Mouse (Mus musculus) heart, embryonic 12.5 days (tissue): ENCODE measurements around the gene Tenm3. TPM values are rescaled to one million over a fixed set of nuclear protein-coding genes. Genes with fewer than 3 reads are reported as not detected.
A peak's percentile ranks its signal among the peaks of the same experiment; 100 is the strongest.

Experiments used
- ATAC-seq: fragments of 200-750 bp; cut with Nextera tagmentation; 2 replicates; pipeline ENCODE4 v1.8.0; 2017; ENCODE audit warnings: moderate TSS enrichment, moderate library complexity; ENCODE audit not compliant: insufficient number of reproducible peaks, low FRiP score
- H3K27ac ChIP-seq: fragments of 300-500 bp; sonication (generic); 2 replicates; pipeline ENCODE4 v1.5.1; 2016; ENCODE audit warnings: mild to moderate bottlenecking, moderate library complexity; ENCODE audit not compliant: poor library complexity, severe bottlenecking
- H3K27me3 ChIP-seq: fragments of 300-500 bp; sonication (generic); replicated peaks from 2 replicates; pipeline ENCODE4 v1.6.1; 2016; ENCODE audit warnings: mild to moderate bottlenecking, moderate library complexity
- H3K36me3 ChIP-seq: fragments of 300-500 bp; sonication (generic); 2 replicates; pipeline ENCODE4 v1.6.1; 2016; ENCODE audit warnings: mild to moderate bottlenecking, moderate library complexity
- H3K4me1 ChIP-seq: fragments of 300-500 bp; sonication (generic); replicated peaks from 2 replicates; pipeline ENCODE4 v1.6.1; 2016; ENCODE audit warnings: mild to moderate bottlenecking
- H3K4me2 ChIP-seq: fragments of 300-500 bp; sonication (generic); 2 replicates; pipeline ENCODE4 v1.6.1; 2016; ENCODE audit warnings: mild to moderate bottlenecking, moderate library complexity
- H3K4me3 ChIP-seq: fragments of 300-500 bp; sonication (generic); 2 replicates; pipeline ENCODE4 v1.5.1; 2016; ENCODE audit warnings: mild to moderate bottlenecking
- H3K9ac ChIP-seq: fragments of 300-500 bp; sonication (generic); 2 replicates; pipeline ENCODE4 v1.6.1; 2016; ENCODE audit warnings: mild to moderate bottlenecking, moderate library complexity
- H3K9me3 ChIP-seq: fragments of 300-500 bp; sonication (generic); replicated peaks from 2 replicates; pipeline ENCODE4 v1.6.1; 2016; ENCODE audit warnings: mild to moderate bottlenecking, moderate library complexity
- WGBS: fragments of 180-500 bp; shearing (Covaris S2); methylation state at CpG from one replicate; pipeline ENCODE4 v1.1.7; 2016; 5-methylcytosine and 5-hydroxymethylcytosine counted together
- polyA plus RNA-seq: library from polyadenylated mRNA; unstranded; fragments of >200 nt; fragmentation: Nextera tagmentation; extraction: Ambion mirVana; gene quantifications from 2 replicates; pipeline ENCODE4 v1.2.1, GENCODE M21; 2016

Gene Tenm3
- polyA plus RNA-seq, 1 experiment from 2014 or later = 15.2 TPM

DNA sequence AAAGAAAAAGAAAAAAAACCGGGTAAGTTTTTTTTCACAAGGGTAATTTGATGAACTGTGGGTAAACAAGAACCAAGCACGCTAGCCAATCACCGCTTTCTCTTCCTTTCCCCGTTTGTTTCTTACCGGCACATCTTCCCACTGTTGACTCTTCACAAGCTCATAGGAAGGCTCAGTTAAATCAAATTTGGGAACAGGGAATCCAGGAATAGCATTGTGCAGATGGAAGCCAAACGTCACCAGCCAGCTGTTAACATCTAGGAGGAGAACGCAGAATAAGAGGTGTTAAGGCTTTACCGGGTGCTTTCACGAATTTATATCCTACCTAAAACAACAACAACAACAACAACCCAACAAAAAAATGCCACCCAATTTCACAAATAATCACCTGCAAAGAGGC is 611.9 kb downstream of the Tenm3 start:
- Histone ChIP-seq H3K9ac (no peak overlapping the region), H3K4me3 (no peak overlapping the region), H3K4me1 (peaks cover 19% of the 10 kb centered on the region), H3K9me3 (peaks cover 6% of the 10 kb centered on the region; the same call in 1 of the 2 replicates), H3K36me3 (peaks cover 37% of the 10 kb centered on the region), H3K27ac (no peak overlapping the region), H3K4me2 (no peak overlapping the region), H3K27me3 (no peaks in the 10 kb centered on the region)
- WGBS = 72% methylated on average over 9 of the region's 9 CpGs
- ATAC-seq = no peak

GRCm38 (mm10) chr8:48231389-48231788 is 612.4 kb downstream of the Tenm3 start:
- peaks cover 33% of the 10 kb centered on the region for H3K36me3 ChIP-seq
- 87% methylated on average over 9 of the region's 9 CpGs for WGBS
- H3K4me2 ChIP-seq = no peak overlapping the region
- H3K9me3 ChIP-seq = peaks cover 6% of the 10 kb centered on the region; the same call in 1 of the 2 replicates
- H3K4me1 ChIP-seq = peaks cover 19% of the 10 kb centered on the region
- no peak for ATAC-seq
- no peak overlapping the region for H3K27ac ChIP-seq
- no peak overlapping the region for H3K4me3 ChIP-seq
- no peak overlapping the region for H3K9ac ChIP-seq
- H3K27me3 ChIP-seq = no peaks in the 10 kb centered on the region

- H3K4me1 ChIP-seq = peaks cover 24% of the 10 kb centered on the region
- no peak for ATAC-seq
- WGBS = 95% methylated on average over 35 of the region's 35 CpGs
- H3K27ac ChIP-seq = no peak overlapping the region
- no peak overlapping the region for H3K4me3 ChIP-seq
- H3K36me3 ChIP-seq = peaks cover 13% of the 10 kb centered on the region
- no peaks in the 10 kb centered on the region for H3K27me3 ChIP-seq
- H3K4me2 ChIP-seq = no peak overlapping the region
- H3K9ac ChIP-seq = no peak overlapping the region
- H3K9me3 ChIP-seq = 0 out of 2 replicates have a peak, but pooled peaks cover 3% of the 10 kb centered on the region
Measured at GRCm38 (mm10) chr8:48228676-48229075, 615.1 kb downstream of the Tenm3 start.

DNA sequence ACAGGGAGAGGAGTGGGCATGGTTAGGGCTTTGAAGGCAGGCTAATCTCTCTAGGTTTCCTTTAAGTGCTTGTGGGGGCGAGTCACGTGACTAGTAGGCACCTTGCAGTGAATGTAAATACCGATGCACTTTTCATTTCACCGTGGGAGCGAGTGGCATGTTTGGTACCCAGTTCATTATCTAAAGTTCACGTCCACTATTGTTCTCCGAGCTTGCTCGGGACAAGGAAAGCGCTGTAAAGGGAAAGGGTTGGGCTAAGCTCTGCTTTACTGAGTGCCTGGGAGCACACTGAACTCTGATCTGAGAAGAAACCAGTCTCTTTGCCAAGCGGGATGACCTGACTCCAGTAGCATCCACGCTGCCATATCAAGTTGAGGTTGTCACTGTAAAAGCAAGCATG is 619.0 kb downstream of the Tenm3 start:
- Histone ChIP-seq H3K27me3 (0 out of 2 replicates have a peak, but pooled peaks cover 10% of the 10 kb centered on the region), H3K4me3 (peak overlapping the region; percentile 10), H3K27ac (no peak overlapping the region), H3K36me3 (peaks cover 13% of the 10 kb centered on the region), H3K9ac (no peak overlapping the region), H3K4me2 (peak overlapping the region; percentile 61), H3K4me1 (peaks cover 12% of the 10 kb centered on the region; the same call in 1 of the 2 replicates), H3K9me3 (0 out of 2 replicates have a peak, but pooled peaks cover 3% of the 10 kb centered on the region)
- ATAC-seq = no peak
- WGBS = 32% methylated on average over 11 of the region's 11 CpGs

DNA sequence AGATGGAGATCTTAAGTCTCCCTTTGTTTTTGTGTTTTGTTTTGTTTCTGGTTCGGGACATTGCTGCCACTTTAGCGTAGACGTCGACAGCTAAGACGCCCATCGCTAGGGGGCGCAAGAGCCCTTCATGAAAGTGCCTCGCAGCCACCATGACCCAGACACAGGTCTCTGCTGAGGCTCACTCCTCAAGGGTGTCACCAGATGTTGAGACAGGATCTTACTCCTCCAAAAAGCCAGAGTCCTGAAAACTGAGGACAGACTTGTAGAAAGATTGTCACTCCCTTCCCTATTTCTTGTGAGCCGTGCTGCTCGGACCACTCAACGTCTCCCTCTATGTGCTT is 621.4 kb downstream of the Tenm3 start:
- ATAC-seq = peak; percentile 68; the same call in 1 of the 2 replicates
- Histone ChIP-seq H3K4me3 (peak overlapping the region; percentile 46), H3K9me3 (no peaks in the 10 kb centered on the region), H3K36me3 (no peaks in the 10 kb centered on the region), H3K27ac (no peak overlapping the region), H3K9ac (peak overlapping the region; percentile 59), H3K27me3 (0 out of 2 replicates have a peak, but pooled peaks cover 10% of the 10 kb centered on the region), H3K4me1 (peaks cover 12% of the 10 kb centered on the region; the same call in 1 of the 2 replicates), H3K4me2 (peak overlapping the region; percentile 77)
- 10% methylated on average over 11 of the region's 11 CpGs for WGBS

- H3K4me2 ChIP-seq = peak overlapping the region; percentile 77
- no peaks in the 10 kb centered on the region for H3K36me3 ChIP-seq
- ATAC-seq = peak; percentile 18; the same call in 1 of the 2 replicates
- no peak overlapping the region for H3K27ac ChIP-seq
- peak overlapping the region; percentile 46 for H3K4me3 ChIP-seq
- H3K9me3 ChIP-seq = no peaks in the 10 kb centered on the region
- 0 out of 2 replicates have a peak, but pooled peaks cover 10% of the 10 kb centered on the region for H3K27me3 ChIP-seq
- H3K4me1 ChIP-seq = peaks cover 12% of the 10 kb centered on the region; the same call in 1 of the 2 replicates
- peak overlapping the region; percentile 59 for H3K9ac ChIP-seq
- WGBS = 14% methylated on average over 16 of the region's 16 CpGs
Measured at GRCm38 (mm10) chr8:48221724-48222428, 621.9 kb downstream of the Tenm3 start.

- Histone ChIP-seq H3K9me3 (no peaks in the 10 kb centered on the region), H3K4me1 (peaks cover 12% of the 10 kb centered on the region; the same call in 1 of the 2 replicates), H3K4me3 (no peak overlapping the region), H3K27ac (no peak overlapping the region), H3K36me3 (no peaks in the 10 kb centered on the region), H3K4me2 (peak overlapping the region; percentile 77; the same call in 1 of the 2 replicates), H3K9ac (no peak overlapping the region), H3K27me3 (0 out of 2 replicates have a peak, but pooled peaks cover 10% of the 10 kb centered on the region)
- ATAC-seq = no peak
- 62% methylated on average over 11 of the region's 11 CpGs for WGBS
Measured at GRCm38 (mm10) chr8:48221304-48221703, 622.4 kb downstream of the Tenm3 start.

DNA sequence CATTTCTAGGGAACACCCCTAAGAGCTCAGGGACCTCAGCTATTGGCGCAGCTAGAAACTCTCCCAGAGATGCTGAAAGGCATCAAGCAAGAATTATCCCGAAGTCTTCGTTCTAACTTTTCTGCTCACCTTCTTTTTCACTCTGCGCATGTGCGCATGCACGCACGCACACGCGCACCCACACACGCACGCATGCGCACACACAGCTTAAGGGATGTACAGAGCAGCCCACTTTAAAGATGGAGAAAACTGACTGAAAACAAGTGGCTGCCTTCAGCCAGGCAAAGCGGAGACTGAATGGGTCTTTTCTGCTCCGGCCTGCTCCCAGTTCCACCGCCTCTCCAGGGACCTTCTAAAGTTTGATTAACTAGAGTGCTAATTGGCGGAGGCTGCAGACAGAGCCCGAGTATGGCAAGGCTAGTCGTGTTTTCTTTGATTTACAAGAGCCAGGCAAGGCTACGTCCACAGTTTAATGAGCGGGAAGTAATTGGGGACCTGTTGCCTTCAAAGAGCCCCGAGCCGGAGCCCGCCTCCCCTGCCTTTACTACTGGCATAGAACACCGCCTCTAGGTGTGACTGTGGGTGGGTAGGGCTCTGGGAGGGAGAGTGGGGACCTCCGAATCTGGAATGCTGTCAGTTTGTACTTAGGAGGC is 623.1 kb downstream of the Tenm3 start:
- no peak for ATAC-seq
- Histone ChIP-seq H3K36me3 (no peaks in the 10 kb centered on the region), H3K4me3 (no peak overlapping the region), H3K9ac (no peak overlapping the region), H3K4me2 (no peak overlapping the region), H3K27me3 (0 out of 2 replicates have a peak, but pooled peaks cover 10% of the 10 kb centered on the region), H3K4me1 (peaks cover 12% of the 10 kb centered on the region; the same call in 1 of the 2 replicates), H3K27ac (no peak overlapping the region), H3K9me3 (no peaks in the 10 kb centered on the region)
- 78% methylated on average over 25 of the region's 25 CpGs for WGBS

- H3K4me2 ChIP-seq = no peak overlapping the region
- H3K27ac ChIP-seq = no peak overlapping the region
- H3K9ac ChIP-seq = no peak overlapping the region
- no peak for ATAC-seq
- WGBS = 37% methylated on average over 9 of the region's 9 CpGs
- H3K9me3 ChIP-seq = no peaks in the 10 kb centered on the region
- no peaks in the 10 kb centered on the region for H3K36me3 ChIP-seq
- no peaks in the 10 kb centered on the region for H3K4me1 ChIP-seq
- no peak overlapping the region for H3K4me3 ChIP-seq
- H3K27me3 ChIP-seq = no peaks in the 10 kb centered on the region
Measured at GRCm38 (mm10) chr8:48215071-48215501, 628.7 kb downstream of the Tenm3 start.

- Histone ChIP-seq H3K36me3 (no peaks in the 10 kb centered on the region), H3K4me2 (no peak overlapping the region), H3K9me3 (no peaks in the 10 kb centered on the region), H3K9ac (no peak overlapping the region), H3K4me1 (no peaks in the 10 kb centered on the region), H3K4me3 (no peak overlapping the region), H3K27me3 (no peaks in the 10 kb centered on the region), H3K27ac (no peak overlapping the region)
- WGBS = 69% methylated on average over 6 of the region's 6 CpGs
- ATAC-seq = no peak
Measured at GRCm38 (mm10) chr8:48214386-48214785, 629.4 kb downstream of the Tenm3 start.

DNA sequence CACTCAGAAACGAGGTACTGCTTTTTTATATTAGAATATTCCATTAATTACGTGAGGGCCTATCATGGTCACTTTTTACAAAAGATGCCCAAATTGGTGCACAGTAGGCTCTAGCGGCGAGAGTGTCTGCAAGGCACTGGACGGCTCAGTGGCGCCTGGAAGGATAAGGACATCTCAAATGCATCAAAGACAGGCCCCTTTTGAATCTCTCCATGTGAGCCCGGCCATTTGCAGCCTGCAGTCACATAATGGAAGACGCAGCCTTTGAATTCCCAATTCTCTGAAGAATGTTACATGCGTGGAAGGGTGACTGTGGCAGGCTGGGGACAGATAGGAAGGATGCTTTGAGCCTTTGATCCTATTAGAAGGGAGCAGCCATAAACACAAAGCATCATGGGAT is 631.8 kb downstream of the Tenm3 start:
- no peak for ATAC-seq
- 82% methylated on average over 9 of the region's 9 CpGs for WGBS
- Histone ChIP-seq H3K9ac (no peak overlapping the region), H3K4me1 (no peaks in the 10 kb centered on the region), H3K9me3 (no peaks in the 10 kb centered on the region), H3K27ac (no peak overlapping the region), H3K4me2 (no peak overlapping the region), H3K4me3 (no peak overlapping the region), H3K36me3 (no peaks in the 10 kb centered on the region), H3K27me3 (no peaks in the 10 kb centered on the region)
